Mouse (Mus musculus) cerebellum, adult 2 months (tissue): ENCODE data around the gene Pogk.

ENCODE experiments used
- CTCF ChIP-seq: fragments of 200-500 bp; IDR thresholded peaks from 2 replicates; pipeline ENCODE4 v1.5.1; 2011; ENCODE audit warnings: low read depth, mild to moderate bottlenecking, control low read depth, low read length, moderate library complexity, borderline replicate concordance; ENCODE audit not compliant: insufficient read depth
- POLR2A ChIP-seq: fragments of 200-500 bp; IDR thresholded peaks from 2 replicates; pipeline ENCODE4 v1.6.1; 2011; ENCODE audit warnings: low read length, control low read depth, borderline replicate concordance; ENCODE audit not compliant: insufficient read depth

DNA sequence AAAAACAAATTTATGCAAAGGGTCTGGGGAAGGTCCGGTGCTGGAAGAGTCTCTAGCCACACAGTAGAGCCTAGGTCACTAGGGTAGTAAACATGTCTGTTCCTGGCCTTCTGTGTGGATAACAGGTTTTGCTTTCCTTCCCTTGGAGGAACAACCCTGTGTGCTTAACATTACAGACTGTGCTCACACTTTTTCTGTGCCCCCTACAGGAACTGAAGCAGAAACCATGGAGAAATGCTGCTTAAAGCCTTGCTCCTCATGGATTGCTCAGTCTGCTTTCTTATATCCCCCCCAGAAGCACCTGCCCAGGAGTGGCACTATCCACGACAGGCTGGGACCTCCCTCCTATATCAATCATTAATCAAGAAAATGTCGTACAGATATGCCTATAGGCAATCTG, 47.8 kb downstream of the Pogk start:
- TF ChIP-seq CTCF = no peak
- TF ChIP-seq POLR2A = no peak
